Mouse (Mus musculus): ENCODE data around the gene Foxc2. TPM values are rescaled to one million over a fixed set of nuclear protein-coding genes. Genes with fewer than 3 reads are reported as not detected.
A peak's percentile ranks its signal among the peaks of the same experiment; 100 is the strongest.

The Foxc2 gene
- polyA plus RNA-seq, 2 experiments = 9.7 to 14.3 TPM

- TF ChIP-seq POLR2A (IDR thresholded peaks at IDR 0.05; ENCODE audit: borderline replicate concordance, extremely low read depth, insufficient read depth, insufficient read length) = no peak
- DNase-seq (ENCODE audit: low spot score) = no peak
- Histone ChIP-seq H3K9me3 (ENCODE audit: control insufficient read depth, low read length) (no peaks in the 10 kb centered on the region), H3K4me3 (replicated peaks; ENCODE audit: low read length) (no peak overlapping the region), H3K36me3 (ENCODE audit: control insufficient read depth, insufficient read depth, low read length) (no peaks in the 10 kb centered on the region), H3K4me2 (replicated peaks; ENCODE audit: low read depth, low read length, severe bottlenecking) (no peak overlapping the region), H3K9ac (ENCODE audit: low read depth, low read length, severe bottlenecking) (no peak overlapping the region), H3K4me1 (ENCODE audit: control insufficient read depth, insufficient read depth, low read length) (peaks cover 10% of the 10 kb centered on the region), H3K27ac (replicated peaks; ENCODE audit: low read depth, low read length) (no peak overlapping the region), H3K27me3 (ENCODE audit: control insufficient read depth, insufficient read depth, low read length) (peaks cover 97% of the 10 kb centered on the region)
- WGBS = 0% methylated on average over 7 of the region's 7 CpGs
- no peak for ATAC-seq (ENCODE audit: low FRiP score, low read depth)
Observed at GRCm38 (mm10) chr8:121079201-121079600, 36.8 kb upstream of the Foxc2 start.

GRCm38 (mm10) chr8:121079944-121080343, 36.0 kb upstream of the Foxc2 start:
- H3K27ac ChIP-seq (replicated peaks; ENCODE audit: low read depth, low read length) = no peak overlapping the region
- H3K9ac ChIP-seq (ENCODE audit: low read depth, low read length, severe bottlenecking) = no peak overlapping the region
- H3K27me3 ChIP-seq (ENCODE audit: control insufficient read depth, insufficient read depth, low read length) = peaks cover 97% of the 10 kb centered on the region
- whole genome bisulfite sequencing = 7% methylated on average over 12 of the region's 12 CpGs
- no peak overlapping the region for H3K4me3 ChIP-seq (replicated peaks; ENCODE audit: low read length)
- H3K36me3 ChIP-seq (ENCODE audit: control insufficient read depth, insufficient read depth, low read length) = no peaks in the 10 kb centered on the region
- H3K9me3 ChIP-seq (ENCODE audit: control insufficient read depth, low read length) = no peaks in the 10 kb centered on the region
- no peak overlapping the region for H3K4me2 ChIP-seq (replicated peaks; ENCODE audit: low read depth, low read length, severe bottlenecking)
- TF ChIP-seq POLR2A (IDR thresholded peaks at IDR 0.05; ENCODE audit: borderline replicate concordance, extremely low read depth, insufficient read depth, insufficient read length) = no peak
- no peak for ATAC-seq (ENCODE audit: low FRiP score, low read depth)
- DNase-seq (ENCODE audit: low spot score) = no peak
- peaks cover 12% of the 10 kb centered on the region for H3K4me1 ChIP-seq (ENCODE audit: control insufficient read depth, insufficient read depth, low read length)

GRCm38 (mm10) chr8:121080361-121081090, 35.4 kb upstream of the Foxc2 start:
- ATAC-seq (ENCODE audit: low FRiP score, low read depth) = no peak

GRCm38 (mm10) chr8:121081398-121081797, 34.6 kb upstream of the Foxc2 start:
- no peak overlapping the region for H3K4me2 ChIP-seq (replicated peaks; ENCODE audit: low read depth, low read length, severe bottlenecking)
- peaks cover 98% of the 10 kb centered on the region for H3K27me3 ChIP-seq (ENCODE audit: control insufficient read depth, insufficient read depth, low read length)
- H3K4me3 ChIP-seq (replicated peaks; ENCODE audit: low read length) = no peak overlapping the region
- H3K4me1 ChIP-seq (ENCODE audit: control insufficient read depth, insufficient read depth, low read length) = peaks cover 12% of the 10 kb centered on the region
- ATAC-seq (ENCODE audit: low FRiP score, low read depth) = no peak
- H3K27ac ChIP-seq (replicated peaks; ENCODE audit: low read depth, low read length) = no peak overlapping the region
- no peak overlapping the region for H3K9ac ChIP-seq (ENCODE audit: low read depth, low read length, severe bottlenecking)
- no peak for TF ChIP-seq POLR2A (IDR thresholded peaks at IDR 0.05; ENCODE audit: borderline replicate concordance, extremely low read depth, insufficient read depth, insufficient read length)
- WGBS = 3% methylated on average over 7 of the region's 7 CpGs
- H3K9me3 ChIP-seq (ENCODE audit: control insufficient read depth, low read length) = no peaks in the 10 kb centered on the region
- H3K36me3 ChIP-seq (ENCODE audit: control insufficient read depth, insufficient read depth, low read length) = no peaks in the 10 kb centered on the region
- DNase-seq (ENCODE audit: low spot score) = no peak

More at GRCm38 (mm10) chr8:121080361-121081090, 35.4 kb upstream of the Foxc2 start:
- H3K4me3 ChIP-seq (replicated peaks; ENCODE audit: low read length) = peak overlapping the region; percentile 8; the same call in 1 of the 2 replicates
- under 1% methylated on average over 49 of the region's 49 CpGs for WGBS
- peaks cover 98% of the 10 kb centered on the region for H3K27me3 ChIP-seq (ENCODE audit: control insufficient read depth, insufficient read depth, low read length)
- H3K4me2 ChIP-seq (replicated peaks; ENCODE audit: low read depth, low read length, severe bottlenecking) = no peak overlapping the region
- no peak overlapping the region for H3K9ac ChIP-seq (ENCODE audit: low read depth, low read length, severe bottlenecking)
- no peaks in the 10 kb centered on the region for H3K36me3 ChIP-seq (ENCODE audit: control insufficient read depth, insufficient read depth, low read length)
- TF ChIP-seq POLR2A (IDR thresholded peaks at IDR 0.05; ENCODE audit: borderline replicate concordance, extremely low read depth, insufficient read depth, insufficient read length) = no peak
- DNase-seq (ENCODE audit: low spot score) = no peak
- H3K27ac ChIP-seq (replicated peaks; ENCODE audit: low read depth, low read length) = no peak overlapping the region
- no peaks in the 10 kb centered on the region for H3K9me3 ChIP-seq (ENCODE audit: control insufficient read depth, low read length)
- peaks cover 12% of the 10 kb centered on the region for H3K4me1 ChIP-seq (ENCODE audit: control insufficient read depth, insufficient read depth, low read length)

GRCm38 (mm10) chr8:121082218-121083092, 33.5 kb upstream of the Foxc2 start:
- H3K9me3 ChIP-seq (ENCODE audit: control insufficient read depth, low read length) = no peaks in the 10 kb centered on the region
- TF ChIP-seq POLR2A (IDR thresholded peaks at IDR 0.05; ENCODE audit: borderline replicate concordance, extremely low read depth, insufficient read depth, insufficient read length) = no peak
- peak overlapping the region; percentile 99 for H3K4me2 ChIP-seq (replicated peaks; ENCODE audit: low read depth, low read length, severe bottlenecking)
- 1% methylated on average over 47 of the region's 57 CpGs for WGBS
- H3K4me3 ChIP-seq (replicated peaks; ENCODE audit: low read length) = peak overlapping the region; percentile 56
- H3K36me3 ChIP-seq (ENCODE audit: control insufficient read depth, insufficient read depth, low read length) = no peaks in the 10 kb centered on the region
- peaks cover 12% of the 10 kb centered on the region for H3K4me1 ChIP-seq (ENCODE audit: control insufficient read depth, insufficient read depth, low read length)
- no peak overlapping the region for H3K27ac ChIP-seq (replicated peaks; ENCODE audit: low read depth, low read length)
- H3K9ac ChIP-seq (ENCODE audit: low read depth, low read length, severe bottlenecking) = no peak overlapping the region
- no peak for ATAC-seq (ENCODE audit: low FRiP score, low read depth)
- DNase-seq (ENCODE audit: low spot score) = no peak
- peaks cover 98% of the 10 kb centered on the region for H3K27me3 ChIP-seq (ENCODE audit: control insufficient read depth, insufficient read depth, low read length)
